Comparison of ENCODE assay signal across 24 mouse cellular contexts in the genomic region with DNA sequence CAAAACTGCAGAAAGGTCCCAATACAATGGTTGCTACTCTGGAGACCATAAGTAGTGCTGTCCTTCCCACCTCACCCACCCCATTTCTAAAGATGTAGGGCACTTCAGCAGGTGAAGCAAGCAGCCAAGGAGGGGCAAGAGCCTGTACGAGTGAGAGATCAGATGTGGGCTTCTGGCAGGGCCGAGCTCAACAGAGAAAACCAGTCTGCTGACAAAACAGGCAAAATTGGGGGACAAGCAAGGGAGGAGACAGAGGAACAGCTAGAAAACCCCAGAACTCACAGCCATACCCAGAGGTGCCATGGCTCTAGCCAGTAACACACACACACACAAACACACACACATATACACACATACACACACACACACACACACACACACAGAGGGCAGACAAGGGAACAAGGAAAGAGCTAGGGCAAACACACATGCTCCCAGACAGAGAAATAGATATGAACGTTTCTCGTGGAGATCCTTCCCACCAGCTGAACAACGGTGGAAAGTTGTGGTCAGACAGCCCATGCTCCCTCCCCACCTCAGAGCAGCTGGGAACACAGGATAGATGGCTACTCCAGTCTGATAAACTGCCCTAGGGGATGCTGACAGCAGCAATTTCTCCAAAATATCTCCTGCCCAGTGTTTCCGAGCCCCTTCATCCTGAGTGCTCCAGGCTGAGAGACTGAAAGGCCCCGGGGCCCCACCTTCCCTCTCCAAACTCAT. TPM values are rescaled to one million over a fixed set of nuclear protein-coding genes. Genes with fewer than 3 reads are reported as not detected.
A peak's percentile ranks its signal among the peaks of the same experiment; 100 is the strongest.
DNase-seq lines count a peak whose midpoint lies in the region; ATAC-seq and TF ChIP-seq lines count a peak whose summit lies in the region.
"Had no signal": no experiment of that assay in that cellular context is flagged by ENCODE, and none has a peak within 500 bp of the region (broad histone marks: within the 10 kb centered on the region; RNA-seq: fewer than 3 reads in every experiment).

No protein-coding gene starts in this region.

- H3K27me3 ChIP-seq in heart, embryonic 16.5 days (ENCODE audit: control insufficient read depth, insufficient read depth, low read length), result no peaks in the 10 kb centered on the region
- H3K27me3 ChIP-seq: forebrain, embryonic 15.5 days; limb, embryonic 15.5 days; neural tube, embryonic 15.5 days had no signal

- H3K9ac ChIP-seq in heart, embryonic 16.5 days (ENCODE audit: low read length), result peak overlapping the region; percentile 15; the same call in 1 of the 2 replicates
- H3K9ac ChIP-seq: forebrain, embryonic 15.5 days; limb, embryonic 15.5 days; midbrain, embryonic 12.5 days; neural tube, embryonic 15.5 days had no signal

- peak overlapping the region; percentile 81; the same call in 1 of the 2 replicates for H3K27ac ChIP-seq in gastrocnemius, adult 2 months
- peak overlapping the region; percentile 48; the same call in 1 of the 2 replicates for H3K27ac ChIP-seq in heart, embryonic 16.5 days (ENCODE audit: low read length)
- H3K27ac ChIP-seq: midbrain, embryonic 12.5 days; neural tube, embryonic 15.5 days; stomach, postnatal 0 days had no signal

- H3K4me2 ChIP-seq in heart, embryonic 16.5 days (ENCODE audit: low read depth, low read length), result no peak overlapping the region
- H3K4me2 ChIP-seq: forebrain, embryonic 15.5 days; limb, embryonic 15.5 days; midbrain, embryonic 12.5 days; neural tube, embryonic 15.5 days had no signal

- no peak for DNase-seq in gastrocnemius, adult 2 months
- no peak for DNase-seq in gastrocnemius, postnatal 10 days
- no peak for DNase-seq in heart, adult 8-10 months (ENCODE audit: low spot score)
- peak; percentile 39 for DNase-seq in 3T3-L1 (ENCODE audit: low read depth, low spot score)
- DNase-seq in brain, adult 2 months (ENCODE audit: low read depth, low spot score), result peak; percentile 16
- no peak for DNase-seq in left cerebral cortex, adult 9 months (ENCODE audit: low spot score in 2 of 2)
- DNase-seq: adrenal gland, postnatal 36 days; embryo, embryonic 11 days; kidney, adult 9 months; kidney, postnatal 4 days; lung, adult 18-20 months; thymus, postnatal 25 days had no signal

- no peak for TF ChIP-seq CTCF in gastrocnemius, adult 2 months (IDR thresholded peaks at IDR 0.05)

- peaks cover 67% of the 10 kb centered on the region for H3K4me1 ChIP-seq in heart, embryonic 16.5 days (ENCODE audit: control insufficient read depth, insufficient read depth, low read length)
- H3K4me1 ChIP-seq: midbrain, embryonic 12.5 days had no signal

- H3K36me3 ChIP-seq in heart, embryonic 16.5 days (ENCODE audit: control insufficient read depth, insufficient read depth), result no peaks in the 10 kb centered on the region
- H3K36me3 ChIP-seq: forebrain, embryonic 15.5 days; G1E; limb, embryonic 15.5 days; midbrain, embryonic 12.5 days; neural tube, embryonic 15.5 days had no signal

- whole genome bisulfite sequencing in heart, embryonic 16.5 days, result 39% methylated on average over 7 of the region's 7 CpGs

- no peak for ATAC-seq in heart, embryonic 16.5 days (replicated peaks; ENCODE audit: extremely low read depth, insufficient read depth, low FRiP score)
- ATAC-seq: CD4-positive, CD25-positive, alpha-beta regulatory T cell, adult 4 months; forebrain, embryonic 15.5 days had no signal

- H3K9me3 ChIP-seq in heart, embryonic 16.5 days (replicated peaks; ENCODE audit: control insufficient read depth, low read length), result no peaks in the 10 kb centered on the region
- H3K9me3 ChIP-seq: forebrain, embryonic 15.5 days; G1E; limb, embryonic 15.5 days; midbrain, embryonic 12.5 days; neural tube, embryonic 15.5 days had no signal

- H3K4me3 ChIP-seq in gastrocnemius, adult 2 months, result no peak overlapping the region
- no peak overlapping the region for H3K4me3 ChIP-seq in heart, embryonic 16.5 days (ENCODE audit: low read length)
- H3K4me3 ChIP-seq: forebrain, embryonic 15.5 days; limb, embryonic 15.5 days; midbrain, embryonic 12.5 days; neural tube, embryonic 15.5 days had no signal

- intact Hi-C loops in gastrocnemius, adult 2 months (cut with DNase I), result loop anchor here (5.0 kb wide), 2 partner anchors 212 to 272 kb away; no protein-coding TSS in a partner anchor

RNA-seq across cellular contexts. Expression of gene Ppfia4, which starts 1.5 kb away (rescaled TPM):
- under 1 TPM; 0.42 to 0.46 TPM for total RNA-seq in gastrocnemius, adult 2 months (2021)
- total RNA-seq in gastrocnemius, postnatal 10 days (2021), result 10 to 100 TPM; 11.2 to 13.7 TPM
- 10.6 and 11.4 TPM in 2 replicates for polyA plus RNA-seq in heart, embryonic 16.5 days (2015; fragmentation: Nextera tagmentation; extraction: Ambion mirVana)
- total RNA-seq in heart, adult 8-10 months (2022), result 1 to 10 TPM in 1 of 4 experiments, under 1 TPM in 3; 0.63 to 1.1 (median 0.95) TPM

RNA-seq across cellular contexts. Expression of gene Tmem183a, which starts 27.5 kb away (rescaled TPM):
- 10 to 100 TPM; 12.3 to 12.4 TPM for total RNA-seq in gastrocnemius, adult 2 months (2021)
- 10 to 100 TPM; 17.2 to 18.5 TPM for total RNA-seq in gastrocnemius, postnatal 10 days (2021)
- polyA plus RNA-seq in heart, embryonic 16.5 days (2015; fragmentation: Nextera tagmentation; extraction: Ambion mirVana), result 57.5 and 60.4 TPM in 2 replicates
- total RNA-seq in heart, adult 8-10 months (2022), result 10 to 100 TPM; 11.4 to 20.0 (median 13.8) TPM

RNA-seq across cellular contexts. Expression of gene Myog, which starts 44.5 kb away (rescaled TPM):
- total RNA-seq in gastrocnemius, adult 2 months (2021), result 10 to 100 TPM; 11.6 to 34.5 TPM
- total RNA-seq in gastrocnemius, postnatal 10 days (2021), result 100 to 1,000 TPM; 135 to 142 TPM
- polyA plus RNA-seq in heart, embryonic 16.5 days (2015; fragmentation: Nextera tagmentation; extraction: Ambion mirVana), result 2.0 and 3.3 TPM in 2 replicates
- total RNA-seq in heart, adult 8-10 months (2022), result not detected
- total RNA-seq: adrenal gland, postnatal 36 days; G1E; layer of hippocampus, postnatal 25 days; left cerebral cortex, postnatal 25 days had no signal
- polyA plus RNA-seq: CD4-positive, CD25-positive, alpha-beta regulatory T cell, adult 4 months; G1E; gonadal fat pad, adult 2 months; intestine, embryonic 14.5 days had no signal

RNA-seq across cellular contexts. Expression of gene 4933406M09Rik, which starts 51.5 kb away (rescaled TPM):
- not detected for total RNA-seq in gastrocnemius, adult 2 months (2021)
- not detected for total RNA-seq in gastrocnemius, postnatal 10 days (2021)
- polyA plus RNA-seq in heart, embryonic 16.5 days (2015; fragmentation: Nextera tagmentation; extraction: Ambion mirVana), result not detected in 2 replicates
- total RNA-seq in heart, adult 8-10 months (2022), result not detected
- total RNA-seq: adrenal gland, postnatal 36 days; layer of hippocampus, postnatal 25 days; left cerebral cortex, postnatal 25 days had no signal
- polyA plus RNA-seq: CD4-positive, CD25-positive, alpha-beta regulatory T cell, adult 4 months; forebrain, embryonic 15.5 days; G1E; gonadal fat pad, adult 2 months; intestine, embryonic 14.5 days; limb, embryonic 15.5 days; midbrain, embryonic 12.5 days; neural tube, embryonic 15.5 days; stomach, postnatal 0 days had no signal

Comparison
In these comparisons a context has a peak if more than half of its experiments do, and no peak if none do; other contexts are left out.
1. RNA of gene Ppfia4, which starts 1.5 kb away (total RNA-seq): 11.2 to 13.7 TPM in gastrocnemius, postnatal 10 days; 0.63 to 1.1 TPM in heart, adult 8-10 months and 0.42 to 0.46 TPM in gastrocnemius, adult 2 months; every median in the first group is over 4 times any median in the second.
2. DNase-seq: peak in 3T3-L1 (single experiment) and brain, adult 2 months (single experiment); none in gastrocnemius, adult 2 months (single experiment), gastrocnemius, postnatal 10 days (single experiment), heart, adult 8-10 months (single experiment) and left cerebral cortex, adult 9 months (0 of 2).
3. RNA of gene Myog, which starts 44.5 kb away (total RNA-seq): 135 to 142 TPM in gastrocnemius, postnatal 10 days and 11.6 to 34.5 TPM in gastrocnemius, adult 2 months; not detected in heart, adult 8-10 months; every median in the first group is over 10 times any median in the second.